Mouse (Mus musculus) heart, postnatal 10 days (tissue): ENCODE results near the gene Dao. TPM values are rescaled to one million over a fixed set of nuclear protein-coding genes. Genes with fewer than 3 reads are reported as not detected.

Experiments
- DNase-seq, 2 experiments: peaks; one replicate each; pipeline ENCODE4 v3.0.0; 2021
- intact Hi-C: fragments of 180-260 bp; cut with DNase I; formaldehyde crosslinking; loops from one replicate; pipeline ENCODE4 v1.15.1; 2025
- total RNA-seq, 2 experiments: library from RNA; stranded (reverse); gene quantifications; 2 replicates each; pipeline ENCODE4 v1.2.3; 2021

Gene Dao
- not detected for total RNA-seq

GRCm38 (mm10) chr5:114003542-114003941 lies at the start of gene Dao:
Dao (plus strand) TSS chr5:114003703.
- intact Hi-C loops = no loop called here
- DNase-seq = no peak

GRCm38 (mm10) chr5:113954421-113954820 lies 49.1 kb upstream of the Dao start:
- DNase-seq = peak; percentile 94 to 96
- intact Hi-C loops = loop anchor here (1.0 to 2.0 kb wide), 2 partner anchors 100 to 182 kb away; partner anchors contain the start of genes Iscu and Sart3

- intact Hi-C loops = loop anchor here (1.0 to 5.0 kb wide), 4 partner anchors 31 to 182 kb away; partner anchors contain the start of genes Alkbh2, Iscu and Sart3
- peak in 1 of 2 experiments; percentile 40 for DNase-seq
These were observed 48.2 kb upstream of the Dao start for GRCm38 (mm10) chr5:113955281-113955680.

GRCm38 (mm10) chr5:113955691-113956090 lies 47.8 kb upstream of the Dao start:
- intact Hi-C loops = loop anchor here (1.0 to 5.0 kb wide), 5 partner anchors 31 to 183 kb away; partner anchors contain the start of genes Alkbh2, Iscu and Sart3
- no peak for DNase-seq

GRCm38 (mm10) chr5:113956510-113956909 lies 47.0 kb upstream of the Dao start:
- intact Hi-C loops = loop anchor here (1.0 to 5.0 kb wide), 3 partner anchors 71 to 171 kb away; partner anchors contain the start of gene Alkbh2
- DNase-seq = peak; percentile 88 to 95

- DNase-seq = no peak
- intact Hi-C loops = loop anchor here (5.0 kb wide), 2 partner anchors 68 to 168 kb away; partner anchors contain the start of gene Alkbh2
These were observed 44.5 kb upstream of the Dao start for GRCm38 (mm10) chr5:113959039-113959438.

- no peak for DNase-seq
- intact Hi-C loops = no loop called here
These were observed 43.1 kb upstream of the Dao start for GRCm38 (mm10) chr5:113960416-113960815.

- no peak for DNase-seq
- intact Hi-C loops = no loop called here
These were observed 41.7 kb upstream of the Dao start for GRCm38 (mm10) chr5:113961776-113962175.

- intact Hi-C loops = no loop called here
- DNase-seq = no peak
These were observed 38.5 kb upstream of the Dao start for GRCm38 (mm10) chr5:113964972-113965371.

GRCm38 (mm10) chr5:113965659-113966185 lies 37.8 kb upstream of the Dao start:
- intact Hi-C loops = no loop called here
- DNase-seq = no peak

GRCm38 (mm10) chr5:113966452-113967150 lies 36.9 kb upstream of the Dao start:
- DNase-seq = no peak
- intact Hi-C loops = no loop called here

- DNase-seq = peak in 1 of 2 experiments; percentile 38
- intact Hi-C loops = no loop called here
These were observed 35.1 kb upstream of the Dao start for GRCm38 (mm10) chr5:113968371-113968770.

- intact Hi-C loops = no loop called here
- DNase-seq = no peak
These were observed 32.0 kb upstream of the Dao start for GRCm38 (mm10) chr5:113971434-113971960.

GRCm38 (mm10) chr5:113972589-113973515 lies 30.7 kb upstream of the Dao start:
- intact Hi-C loops = no loop called here
- DNase-seq = peak; percentile 33 to 41

- intact Hi-C loops = no loop called here
- DNase-seq = no peak
These were observed 29.7 kb upstream of the Dao start for GRCm38 (mm10) chr5:113973790-113974189.

GRCm38 (mm10) chr5:113974576-113974975 lies 28.9 kb upstream of the Dao start:
- DNase-seq = peak in 1 of 2 experiments; percentile 31
- intact Hi-C loops = no loop called here

GRCm38 (mm10) chr5:113975538-113976215 lies 27.8 kb upstream of the Dao start:
- peak; percentile 87 to 88 for DNase-seq
- intact Hi-C loops = loop anchor here (2.0 kb wide), 1 partner anchor 17 kb away; the partner anchor contains the start of gene Ssh1

- no peak for DNase-seq
- intact Hi-C loops = loop anchor here (2.0 kb wide), 1 partner anchor 16 kb away; the partner anchor contains the start of gene Ssh1
These were observed 26.9 kb upstream of the Dao start for GRCm38 (mm10) chr5:113976597-113976996.

GRCm38 (mm10) chr5:113977309-113977708 lies 26.2 kb upstream of the Dao start:
- intact Hi-C loops = loop anchor here (2.0 kb wide), 1 partner anchor 15 kb away; the partner anchor contains the start of gene Ssh1
- peak; percentile 33 to 60 for DNase-seq

GRCm38 (mm10) chr5:113980511-113980910 lies 23.0 kb upstream of the Dao start:
- intact Hi-C loops = no loop called here
- DNase-seq = no peak
